Mouse (Mus musculus) ES-E14 (cell line): ENCODE measurements around the gene Hrh1. TPM values are rescaled to one million over a fixed set of nuclear protein-coding genes. Genes with fewer than 3 reads are reported as not detected.

Source experiments
- DNase-seq: peaks from one replicate; pipeline ENCODE4 v3.0.0-alpha.2; 2013; ENCODE audit warnings: low read depth, low spot score
- H3K27ac ChIP-seq: 2 replicates; pipeline ENCODE4 v1.5.1; 2012; ENCODE audit warnings: low read depth, mild to moderate bottlenecking, low read length, moderate library complexity, mixed read lengths; ENCODE audit not compliant: poor library complexity, insufficient read depth, severe bottlenecking
- H3K36me3 ChIP-seq: 2 replicates; pipeline ENCODE4 v1.6.1; 2012; ENCODE audit warnings: mild to moderate bottlenecking, low read length, moderate library complexity, mixed read lengths; ENCODE audit not compliant: control insufficient read depth, poor library complexity, insufficient read depth, severe bottlenecking
- H3K4me1 ChIP-seq, 2 experiments: fragments of 150-350 bp in 1 of 2; sonication (generic) in 1 of 2; 2 replicates each; pipeline ENCODE4 v1.6.1; 2012; ENCODE audit warnings: low read length in 2 of 2, mild to moderate bottlenecking in 1 of 2, mixed read lengths in 1 of 2; ENCODE audit not compliant: control insufficient read depth in 2 of 2, insufficient read depth in 2 of 2, poor library complexity in 1 of 2
- H3K4me3 ChIP-seq, 2 experiments: fragments of 150-350 bp in 1 of 2; sonication (generic) in 1 of 2; 2 replicates each; pipeline ENCODE4 v1.5.1; 2012; ENCODE audit warnings: low read length in 2 of 2, low read depth in 1 of 2, mild to moderate bottlenecking in 1 of 2, mixed read lengths in 1 of 2; ENCODE audit not compliant: insufficient read depth in 1 of 2, poor library complexity in 1 of 2, severe bottlenecking in 1 of 2
- H3K9ac ChIP-seq: 2 replicates; pipeline ENCODE4 v1.6.1; 2012; ENCODE audit warnings: low read depth, mild to moderate bottlenecking, low read length, mixed read lengths; ENCODE audit not compliant: poor library complexity, insufficient read depth, severe bottlenecking
- H3K9me3 ChIP-seq: fragments of 150-350 bp; sonication (generic); 2 replicates; pipeline ENCODE4 v1.6.1; 2012; ENCODE audit warnings: low read depth, mild to moderate bottlenecking, low read length; ENCODE audit not compliant: control insufficient read depth, insufficient read depth
- CHD2 ChIP-seq: IDR thresholded peaks from 2 replicates; pipeline ENCODE4 v1.6.1; 2014; ENCODE audit warnings: mild to moderate bottlenecking, low read depth, low read length, inconsistent platforms
- HCFC1 ChIP-seq: IDR thresholded peaks from 2 replicates; pipeline ENCODE4 v1.6.1; 2012; ENCODE audit warnings: low read length, inconsistent platforms, borderline replicate concordance; ENCODE audit not compliant: insufficient read depth
- MAFK ChIP-seq: IDR thresholded peaks from 2 replicates; pipeline ENCODE4 v1.6.1; 2014; ENCODE audit warnings: mild to moderate bottlenecking, low read depth, low read length, inconsistent platforms; ENCODE audit not compliant: insufficient read depth
- ZC3H11A ChIP-seq: IDR thresholded peaks from 2 replicates; pipeline ENCODE4 v1.6.1; 2012; ENCODE audit warnings: low read depth, mild to moderate bottlenecking, inconsistent platforms, low read length, borderline replicate concordance
- ZNF384 ChIP-seq: IDR thresholded peaks from 2 replicates; pipeline ENCODE4 v1.6.1; 2012; ENCODE audit warnings: low read depth, low read length, inconsistent platforms
- in situ Hi-C, 2 experiments: fragments of 600-800 bp; cut with MboI; formaldehyde crosslinking; loops; one replicate each; pipeline ENCODE4 v1.15.1; 2025; ENCODE audit warnings: low sequenced_read_pairs in 2 of 2, inconsistent platforms in 1 of 2; ENCODE audit not compliant: unreplicated experiment in 2 of 2
- total RNA-seq: library from RNA; depleted of rRNA; stranded (reverse); fragments of 300-350 nt; gene quantifications from 2 replicates; pipeline ENCODE4 v1.2.3, GENCODE M21; 2012

Gene Hrh1
- total RNA-seq, 1 experiment, result 0.94 TPM

GRCm38 (mm10) chr6:114402161-114402560, 4.4 kb downstream of the Hrh1 start:
- Histone ChIP-seq H3K4me3 (no peak overlapping the region), H3K9ac (no peak overlapping the region), H3K36me3 (no peaks in the 10 kb centered on the region), H3K4me1 (peaks cover 0 to 3% of the 10 kb centered on the region in 2 experiments; a peak in 1 of 4 replicates), H3K9me3 (no peaks in the 10 kb centered on the region), H3K27ac (no peak overlapping the region)
- in situ Hi-C loops, result no loop called here
- no peak for TF ChIP-seq HCFC1
- no peak for TF ChIP-seq ZC3H11A
- TF ChIP-seq ZNF384, result no peak
- TF ChIP-seq MAFK, result no peak
- no peak for TF ChIP-seq CHD2
- DNase-seq, result peak; percentile 58

GRCm38 (mm10) chr6:114403632-114404031, 5.9 kb downstream of the Hrh1 start:
- no peak overlapping the region for H3K9ac ChIP-seq
- H3K4me1 ChIP-seq, result no peaks in the 10 kb centered on the region
- H3K36me3 ChIP-seq, result no peaks in the 10 kb centered on the region
- H3K27ac ChIP-seq, result no peak overlapping the region
- no peaks in the 10 kb centered on the region for H3K9me3 ChIP-seq
- H3K4me3 ChIP-seq, result no peak overlapping the region
- no peak for TF ChIP-seq ZNF384
- TF ChIP-seq CHD2, result no peak
- in situ Hi-C loops, result no loop called here
- DNase-seq, result no peak

- in situ Hi-C loops, result no loop called here
- no peaks in the 10 kb centered on the region for H3K36me3 ChIP-seq
- no peak overlapping the region for H3K27ac ChIP-seq
- H3K9ac ChIP-seq, result no peak overlapping the region
- DNase-seq, result no peak
- H3K4me3 ChIP-seq, result no peak overlapping the region
- H3K9me3 ChIP-seq, result no peaks in the 10 kb centered on the region
- H3K4me1 ChIP-seq, result no peaks in the 10 kb centered on the region
- no peak for TF ChIP-seq ZNF384
- TF ChIP-seq HCFC1, result no peak
- TF ChIP-seq ZC3H11A, result no peak
- TF ChIP-seq MAFK, result no peak
- TF ChIP-seq CHD2, result no peak
Measured at GRCm38 (mm10) chr6:114404128-114404527, 6.4 kb downstream of the Hrh1 start.

GRCm38 (mm10) chr6:114404774-114405468, 7.2 kb downstream of the Hrh1 start:
- TF ChIP-seq HCFC1, result no peak
- no peak for TF ChIP-seq MAFK
- no peak for TF ChIP-seq ZNF384
- no peak for TF ChIP-seq ZC3H11A
- TF ChIP-seq CHD2, result no peak
- no peak overlapping the region for H3K9ac ChIP-seq
- H3K4me1 ChIP-seq, result no peaks in the 10 kb centered on the region
- H3K9me3 ChIP-seq, result no peaks in the 10 kb centered on the region
- H3K4me3 ChIP-seq, result no peak overlapping the region
- DNase-seq, result no peak
- in situ Hi-C loops, result no loop called here
- H3K36me3 ChIP-seq, result no peaks in the 10 kb centered on the region
- no peak overlapping the region for H3K27ac ChIP-seq

- Histone ChIP-seq H3K4me1 (no peaks in the 10 kb centered on the region), H3K9ac (no peak overlapping the region), H3K9me3 (no peaks in the 10 kb centered on the region), H3K4me3 (no peak overlapping the region), H3K27ac (no peak overlapping the region), H3K36me3 (no peaks in the 10 kb centered on the region)
- in situ Hi-C loops, result no loop called here
- no peak for DNase-seq
- TF ChIP-seq ZNF384, result no peak
- TF ChIP-seq CHD2, result no peak
- TF ChIP-seq MAFK, result no peak
- no peak for TF ChIP-seq HCFC1
- TF ChIP-seq ZC3H11A, result no peak
Measured at GRCm38 (mm10) chr6:114406634-114407033, 8.9 kb downstream of the Hrh1 start.
